ENCODE assay signal across 8 mouse cellular contexts in the genomic region with DNA sequence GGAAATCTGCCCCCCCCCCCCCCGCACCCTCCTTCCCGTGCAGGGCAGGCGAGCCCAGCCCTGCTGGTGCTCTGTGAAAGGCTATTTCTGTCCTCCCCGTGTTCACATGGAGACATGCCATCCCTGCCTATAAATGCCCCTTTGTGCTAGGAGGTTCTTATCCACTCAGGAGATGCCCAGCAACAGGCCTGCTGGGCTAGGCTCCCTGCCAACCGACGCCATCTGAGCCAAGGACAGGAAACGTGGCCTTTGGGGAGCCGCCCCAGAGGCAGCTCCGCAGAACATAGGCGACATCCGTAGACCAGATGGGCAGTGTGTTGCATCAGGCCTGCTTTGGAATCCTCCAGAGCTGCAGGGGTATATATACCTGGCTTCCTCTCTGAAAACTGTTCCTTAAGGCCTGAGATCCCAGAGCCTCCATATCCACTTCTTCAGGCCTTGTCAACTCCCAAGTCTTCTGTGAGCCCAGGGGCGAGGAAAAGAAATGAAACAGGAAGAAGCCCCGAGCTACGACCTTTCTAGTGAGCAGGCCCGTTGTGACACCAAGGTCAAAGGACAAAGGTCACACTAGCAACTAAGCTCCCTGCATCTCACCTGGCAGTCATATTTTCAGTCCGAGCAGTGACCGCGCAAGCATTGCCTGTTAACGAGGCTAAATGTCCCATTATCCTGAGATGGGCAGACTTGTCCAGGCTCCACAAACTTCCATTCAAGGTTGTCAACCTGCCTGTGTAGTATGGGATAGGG. TPM values are rescaled to one million over a fixed set of nuclear protein-coding genes. Genes with fewer than 3 reads are reported as not detected.
DNase-seq lines count a peak whose midpoint lies in the region; ATAC-seq and TF ChIP-seq lines count a peak whose summit lies in the region.

No protein-coding gene starts in this region.

- intact Hi-C loops in heart, postnatal 36 days (cut with DNase I): loop anchor here (10.0 kb wide), 1 partner anchor 374 kb away; no protein-coding TSS in a partner anchor

- peak; percentile 88 for DNase-seq in 3134 (ENCODE audit: extremely low read depth, insufficient read length, low spot score)
- DNase-seq in brain, embryonic 14.5 days (ENCODE audit: low read depth): peak; percentile 95
- peak; percentile 34 to 70 for DNase-seq in frontal cortex, adult 2 months (ENCODE audit: extremely low spot score in 1 of 2, low spot score in 1 of 2)
- DNase-seq in heart, postnatal 36 days: peak; percentile 75 to 79
- peak; percentile 65 for DNase-seq in left cerebral cortex, adult 11 months (ENCODE audit: low spot score)
- DNase-seq in thymus, postnatal 25 days: no peak

- no peak for TF ChIP-seq CTCF in brain, embryonic 14.5 days (IDR thresholded peaks at IDR 0.05; ENCODE audit: borderline replicate concordance, extremely low read depth, insufficient read depth, insufficient read length)

- peak; percentile 77 for ATAC-seq in megakaryocyte-erythroid progenitor cell, adult 5-6 weeks (replicated peaks; ENCODE audit: low FRiP score, low TSS enrichment, poor library complexity, severe bottlenecking)
- ATAC-seq in inflammation-experienced regulatory T-cells, adult 6 months: no peak

- TF ChIP-seq POLR2A in brain, embryonic 14.5 days (IDR thresholded peaks at IDR 0.05; ENCODE audit: borderline replicate concordance, extremely low read depth, insufficient read depth, insufficient read length, poor library complexity, severe bottlenecking): no peak

RNA-seq across cellular contexts. Expression of a gene that starts 8.3 kb away (rescaled TPM):
- polyA plus RNA-seq in brain, embryonic 14.5 days (2012; rRNA removed): 22.5 and 26.7 TPM in 2 replicates
- polyA plus RNA-seq in frontal cortex, adult 2 months (2012; rRNA removed): 56.2 and 61.8 TPM in 2 replicates
- 100 to 1,000 TPM; 110 to 136 TPM for total RNA-seq in heart, postnatal 36 days (2021)
- 34.5 and 36.1 TPM in 2 replicates for total RNA-seq in megakaryocyte-erythroid progenitor cell, adult 5-6 weeks (2014; fragmentation: Nextera tagmentation)
- 18.7 and 18.9 TPM in 2 replicates for total RNA-seq in megakaryocyte-erythroid progenitor cell, adult 5-6 weeks (2017)
- polyA plus RNA-seq in inflammation-experienced regulatory T-cells, adult 6 months (2017; shearing (Covaris generic)): 10 to 100 TPM; 19.6 to 30.9 (median 29.4) TPM

RNA-seq across cellular contexts. Expression of a gene that starts 31.2 kb away (rescaled TPM):
- polyA plus RNA-seq in brain, embryonic 14.5 days (2012; rRNA removed): 49.0 and 86.7 TPM in 2 replicates
- 64.8 and 67.4 TPM in 2 replicates for polyA plus RNA-seq in frontal cortex, adult 2 months (2012; rRNA removed)
- 10 to 100 TPM; 75.0 to 77.2 TPM for total RNA-seq in heart, postnatal 36 days (2021)
- 0.24 TPM in 1 of 2 replicates, not detected in the other for total RNA-seq in megakaryocyte-erythroid progenitor cell, adult 5-6 weeks (2014; fragmentation: Nextera tagmentation)
- not detected in 2 replicates for total RNA-seq in megakaryocyte-erythroid progenitor cell, adult 5-6 weeks (2017)
- polyA plus RNA-seq in inflammation-experienced regulatory T-cells, adult 6 months (2017; shearing (Covaris generic)): not detected

RNA-seq across cellular contexts. Expression of a gene that starts 36.8 kb away (rescaled TPM):
- polyA plus RNA-seq in brain, embryonic 14.5 days (2012; rRNA removed): 26.2 and 26.9 TPM in 2 replicates
- polyA plus RNA-seq in frontal cortex, adult 2 months (2012; rRNA removed): 30.4 and 33.8 TPM in 2 replicates
- total RNA-seq in heart, postnatal 36 days (2021): 100 to 1,000 TPM; 152 to 164 TPM
- total RNA-seq in megakaryocyte-erythroid progenitor cell, adult 5-6 weeks (2014; fragmentation: Nextera tagmentation): 6.7 and 25.3 TPM in 2 replicates
- total RNA-seq in megakaryocyte-erythroid progenitor cell, adult 5-6 weeks (2017): 11.8 and 16.6 TPM in 2 replicates
- 10 to 100 TPM; 58.3 to 83.2 (median 61.4) TPM for polyA plus RNA-seq in inflammation-experienced regulatory T-cells, adult 6 months (2017; shearing (Covaris generic))

Comparison
In these comparisons a context has a peak if more than half of its experiments do, and no peak if none do; other contexts are left out.
1. RNA of a gene that starts 31.2 kb away (polyA plus RNA-seq): 49.0 to 86.7 TPM in brain, embryonic 14.5 days and 64.8 to 67.4 TPM in frontal cortex, adult 2 months; not detected in inflammation-experienced regulatory T-cells, adult 6 months; every median in the first group is over 10 times any median in the second.